Mouse (Mus musculus): ENCODE measurements at regions not wholly inside any gene's neighbourhood (a gene's known extent, or its start where the extent isn't known, plus 50 kb on each side); places are given as distances from the start of the nearest gene placed in this dataset.

DNA sequence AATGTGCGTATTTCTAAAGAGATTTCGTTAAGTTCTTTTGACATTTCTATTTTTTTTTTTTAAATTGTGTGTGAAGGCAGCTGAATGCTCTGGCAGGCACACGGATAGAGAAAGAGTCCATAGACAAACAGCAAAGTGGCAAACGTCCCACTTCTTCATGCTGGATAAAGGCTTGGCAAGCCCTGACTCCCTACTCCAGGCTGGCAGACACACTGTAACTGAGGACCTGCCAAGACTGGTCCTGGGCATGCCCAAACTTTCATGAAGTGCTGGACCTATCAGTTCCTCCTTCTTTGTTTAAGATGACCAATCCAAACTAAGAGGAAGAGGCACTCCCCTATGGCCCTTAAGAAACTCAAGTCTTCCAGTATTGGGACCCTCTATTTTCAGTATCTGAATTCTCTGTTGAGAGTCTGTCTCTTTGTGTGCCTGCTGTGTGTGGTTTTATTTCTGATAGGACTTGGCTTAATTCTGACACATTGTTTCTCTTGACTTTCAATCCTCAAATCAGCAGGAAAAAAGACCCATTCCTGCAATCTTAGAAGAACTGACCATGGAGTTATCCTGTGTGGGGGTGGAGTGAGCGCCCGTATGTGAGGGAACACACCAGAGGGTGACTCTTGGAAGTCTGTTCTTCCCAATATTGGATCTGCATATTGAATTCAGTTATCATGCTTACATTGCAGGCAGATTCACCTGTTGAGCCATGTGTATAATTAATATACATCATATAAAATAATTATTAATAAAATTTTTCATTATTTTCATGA is 343.6 kb downstream of the Cdh10 start:
- WGBS (ENCODE audit: insufficient replicate concordance) = 73% methylated on average over 6 of the region's 6 CpGs
- no peaks in the 10 kb centered on the region for H3K36me3 ChIP-seq (replicated peaks; ENCODE audit: insufficient read depth, low read length)
- H3K27ac ChIP-seq (ENCODE audit: low read depth) = no peak overlapping the region
- no peak for TF ChIP-seq CTCF (IDR thresholded peaks at IDR 0.05; ENCODE audit: low read depth)
- TF ChIP-seq EP300 (IDR thresholded peaks at IDR 0.05; ENCODE audit: low read depth) = no peak
- no peak overlapping the region for H3K4me2 ChIP-seq (ENCODE audit: low read depth, low read length)
- ATAC-seq (no peak), DNase-seq (no peak)
- no peak overlapping the region for H3K9ac ChIP-seq (replicated peaks)
- no peak overlapping the region for H3K4me3 ChIP-seq (ENCODE audit: low read depth, low read length)
- H3K27me3 ChIP-seq (ENCODE audit: insufficient read depth, low read length) = no peaks in the 10 kb centered on the region
- H3K4me1 ChIP-seq (ENCODE audit: insufficient read depth) = no peaks in the 10 kb centered on the region
- no peaks in the 10 kb centered on the region for H3K9me3 ChIP-seq (ENCODE audit: low read length)

DNA sequence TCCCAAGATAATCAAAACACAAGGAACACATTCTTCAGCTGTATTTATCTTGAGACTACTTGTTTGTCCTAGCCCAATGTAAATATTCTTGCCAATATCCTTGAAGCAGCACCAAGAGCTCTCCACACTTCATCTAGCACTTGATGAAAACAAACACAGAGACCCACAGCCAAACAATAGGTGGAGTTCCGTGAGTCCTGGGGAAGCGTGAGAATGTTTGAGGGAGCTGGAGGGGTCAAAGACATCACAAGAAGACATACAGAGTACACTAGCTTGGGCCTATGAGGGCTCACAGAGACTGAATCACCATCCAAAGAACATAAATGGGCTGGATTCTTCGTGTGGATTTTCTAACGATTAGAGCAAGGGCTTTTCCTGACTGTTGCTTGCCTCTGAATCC is 356.7 kb downstream of the Cdh10 start:
- Histone ChIP-seq H3K27ac (ENCODE audit: low read depth) (no peak overlapping the region), H3K27me3 (ENCODE audit: insufficient read depth, low read length) (no peaks in the 10 kb centered on the region), H3K4me1 (ENCODE audit: insufficient read depth) (no peaks in the 10 kb centered on the region), H3K36me3 (replicated peaks; ENCODE audit: insufficient read depth, low read length) (no peaks in the 10 kb centered on the region), H3K9ac (replicated peaks) (no peak overlapping the region), H3K9me3 (ENCODE audit: low read length) (no peaks in the 10 kb centered on the region), H3K4me3 (ENCODE audit: low read depth, low read length) (no peak overlapping the region), H3K4me2 (ENCODE audit: low read depth, low read length) (no peak overlapping the region)
- no peak for DNase-seq
- TF ChIP-seq CTCF (IDR thresholded peaks at IDR 0.05; ENCODE audit: low read depth) = no peak
- no peak for TF ChIP-seq EP300 (IDR thresholded peaks at IDR 0.05; ENCODE audit: low read depth)
- 68% methylated on average over 4 of the region's 4 CpGs for WGBS (ENCODE audit: insufficient replicate concordance)
- no peak for ATAC-seq

Measured in liver, postnatal 0 days (tissue).